Mouse (Mus musculus) left cerebral cortex, adult 2 months (tissue): ENCODE data around the gene Gm5460. TPM values are rescaled to one million over a fixed set of nuclear protein-coding genes. Genes with fewer than 3 reads are reported as not detected.

ENCODE experiments used
- DNase-seq, 2 experiments: peaks; one replicate each; pipeline ENCODE4 v3.0.0; 2021 to 2022; ENCODE audit warnings: low spot score in 2 of 2, mixed read lengths in 1 of 2; ENCODE audit errors: extremely low spot score in 1 of 2
- H3K27ac ChIP-seq: fragments of 200-600 bp; 2 replicates; pipeline ENCODE4 v1.8.1; 2022
- H3K4me3 ChIP-seq: fragments of 200-600 bp; 2 replicates; pipeline ENCODE4 v1.8.1; 2022
- CTCF ChIP-seq: fragments of 200-600 bp; IDR thresholded peaks from 2 replicates; pipeline ENCODE4 v1.8.1; 2022; ENCODE audit warnings: antibody characterized with exemption, mild to moderate bottlenecking, moderate library complexity
- intact Hi-C: fragments of 180-260 bp; cut with DNase I; formaldehyde crosslinking; loops from one replicate; pipeline ENCODE4 v1.15.1; 2025
- total RNA-seq, 2 experiments: library from RNA; stranded (reverse); gene quantifications; 2 replicates each; pipeline ENCODE4 v1.2.3; 2021

Gm5460 gene
- total RNA-seq, 2 experiments from 2014 or later = not detected

DNA sequence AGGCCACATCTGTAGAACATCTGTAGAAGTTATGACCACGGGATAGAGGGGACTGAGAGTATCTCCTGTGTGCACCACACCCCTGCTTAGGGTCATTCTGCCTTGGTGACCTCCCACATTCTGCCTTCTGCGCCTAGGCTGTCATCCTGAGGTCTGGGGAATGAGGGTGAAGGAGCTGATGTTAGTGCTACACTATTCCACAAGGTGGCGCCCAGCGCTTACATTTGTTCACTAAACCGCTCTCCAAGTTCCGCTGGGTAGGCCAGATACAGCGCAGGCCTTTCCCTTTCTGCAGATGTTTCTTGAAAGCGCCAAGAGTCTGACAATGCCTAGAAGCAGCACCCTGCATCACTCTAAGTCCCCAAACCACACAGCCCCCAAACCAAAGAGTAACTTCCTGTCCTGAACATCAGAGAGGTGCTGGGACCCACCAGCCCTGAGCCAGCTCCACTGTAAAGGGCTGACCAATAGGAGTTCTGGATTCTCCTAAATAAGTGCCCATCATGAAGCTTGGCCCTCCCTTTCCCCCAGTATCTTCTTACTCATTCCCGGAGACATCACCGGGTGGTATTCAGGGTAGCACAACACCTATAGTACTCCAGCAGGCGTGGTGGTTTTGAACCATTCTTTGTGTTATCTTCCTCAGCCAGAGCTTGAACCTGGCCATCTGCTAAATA is 63.9 kb downstream of the Gm5460 start:
- no peak overlapping the region for H3K4me3 ChIP-seq
- TF ChIP-seq CTCF = peak; percentile 77
- no peak overlapping the region for H3K27ac ChIP-seq
- peak; percentile 69 to 71 for DNase-seq
- intact Hi-C loops = loop anchor here (1.0 to 10.0 kb wide), 7 partner anchors 25 to 694 kb away; no protein-coding TSS in a partner anchor

GRCm38 (mm10) chr14:34085731-34086130 is 69.2 kb downstream of the Gm5460 start, which contains the start of gene Anxa8:
Gene Anxa8 (plus strand): TSS chr14:34085981.
- no peak for TF ChIP-seq CTCF
- no peak within 1 kb of the TSS for H3K4me3 ChIP-seq
- intact Hi-C loops = loop anchor here (10.0 kb wide), 1 partner anchor 689 kb away; no protein-coding TSS in a partner anchor

GRCm38 (mm10) chr14:34086806-34087205 is 70.2 kb downstream of the Gm5460 start:
- no peak for DNase-seq
- intact Hi-C loops = loop anchor here (10.0 kb wide), 1 partner anchor 688 kb away; no protein-coding TSS in a partner anchor
- Histone ChIP-seq H3K4me3 (no peak overlapping the region), H3K27ac (no peak overlapping the region)
- TF ChIP-seq CTCF = no peak

More at GRCm38 (mm10) chr14:34085731-34086130, 69.2 kb downstream of the Gm5460 start, which contains the start of gene Anxa8:
- DNase-seq = no peak
- H3K27ac ChIP-seq = no peak within 1 kb of the TSS

GRCm38 (mm10) chr14:34087856-34088398 is 71.4 kb downstream of the Gm5460 start:
- Histone ChIP-seq H3K4me3 (no peak overlapping the region), H3K27ac (no peak overlapping the region)
- no peak for TF ChIP-seq CTCF
- intact Hi-C loops = loop anchor here (10.0 kb wide), 1 partner anchor 687 kb away; no protein-coding TSS in a partner anchor
- DNase-seq = no peak

DNA sequence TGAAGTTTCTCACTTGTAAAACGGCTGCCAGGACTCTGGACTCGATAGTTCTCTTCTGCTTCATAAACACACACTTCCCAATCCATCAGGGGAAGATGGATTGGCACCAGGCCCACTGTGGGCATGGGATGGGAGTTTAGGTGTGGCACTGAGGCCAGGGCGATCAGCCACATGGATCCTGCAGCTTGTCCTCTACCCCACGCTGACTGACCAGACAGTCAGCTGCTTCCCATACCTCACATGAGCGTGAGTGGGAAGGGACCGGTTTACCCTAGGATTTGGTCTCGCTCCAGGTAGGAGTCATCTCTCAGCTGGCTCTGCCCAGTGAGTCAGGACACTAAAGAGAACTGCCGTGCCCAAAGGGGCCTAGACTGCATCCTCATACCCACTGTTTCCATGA is 73.2 kb downstream of the Gm5460 start:
- no peak overlapping the region for H3K4me3 ChIP-seq
- intact Hi-C loops = loop anchor here (10.0 kb wide), 1 partner anchor 685 kb away; no protein-coding TSS in a partner anchor
- no peak overlapping the region for H3K27ac ChIP-seq
- DNase-seq = no peak
- no peak for TF ChIP-seq CTCF

- H3K27ac ChIP-seq = no peak overlapping the region
- intact Hi-C loops = no loop called here
- no peak overlapping the region for H3K4me3 ChIP-seq
- no peak for TF ChIP-seq CTCF
- DNase-seq = no peak
Observed at GRCm38 (mm10) chr14:34091475-34091874, 74.9 kb downstream of the Gm5460 start.

DNA sequence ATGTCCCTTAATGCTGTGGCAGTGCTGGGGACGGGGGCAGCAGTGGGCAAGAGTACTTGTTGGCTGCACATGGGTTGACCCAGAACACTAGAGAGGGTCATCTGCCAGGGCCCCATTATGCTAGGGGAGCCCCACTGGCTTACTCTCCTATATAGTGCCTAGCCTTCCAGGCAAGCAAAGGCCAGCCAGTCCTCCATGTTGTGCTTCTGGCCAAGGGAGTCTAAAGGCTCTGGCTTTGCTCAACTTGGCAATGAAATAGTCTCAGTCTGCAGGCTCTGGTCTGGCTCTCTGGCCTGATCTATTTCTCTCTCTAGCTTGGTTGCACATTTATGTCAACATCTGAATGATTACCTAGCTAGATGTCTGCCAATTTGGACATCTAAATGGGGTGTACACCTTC is 76.3 kb downstream of the Gm5460 start:
- no peak for TF ChIP-seq CTCF
- DNase-seq = no peak
- H3K4me3 ChIP-seq = no peak overlapping the region
- intact Hi-C loops = no loop called here
- no peak overlapping the region for H3K27ac ChIP-seq

DNA sequence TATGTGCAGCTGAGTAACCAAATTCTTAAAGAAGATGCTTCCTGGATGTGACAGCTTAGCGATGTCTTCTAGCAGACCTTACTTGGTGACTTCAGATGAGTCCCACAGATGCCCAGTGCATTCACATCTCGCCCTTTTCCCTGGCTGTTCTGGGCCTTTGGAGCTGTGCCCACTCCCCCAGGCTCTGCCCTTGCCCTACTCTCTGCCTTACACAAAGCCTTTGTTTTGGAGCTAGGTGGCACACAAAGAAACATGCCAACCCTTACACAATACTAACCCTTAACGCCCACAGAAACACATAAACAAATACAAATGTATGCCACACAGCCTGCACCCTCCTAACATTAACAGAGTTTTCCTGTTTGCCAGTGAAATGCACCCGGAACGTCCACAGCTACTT is 79.6 kb downstream of the Gm5460 start:
- Histone ChIP-seq H3K27ac (no peak overlapping the region), H3K4me3 (no peak overlapping the region)
- intact Hi-C loops = no loop called here
- no peak for TF ChIP-seq CTCF
- DNase-seq = no peak

Other genes with a start within 250 kb of the Gm5460 start
- gene Gdf10, start 93.2 kb upstream of the Gm5460 start, total RNA-seq = 1 to 10 TPM; 3.2 to 3.6 TPM
- gene Gdf2, start 75.7 kb upstream of the Gm5460 start, total RNA-seq = not detected
- not detected for gene Rbp3, start 62.8 kb upstream of the Gm5460 start, total RNA-seq
- gene Zfp488, start 38.0 kb upstream of the Gm5460 start, total RNA-seq = 1 to 10 TPM; 2.9 to 3.8 TPM
- gene Gm30083, start 1.6 kb upstream of the Gm5460 start, total RNA-seq = not detected
- gene Antxrl, start 35.9 kb downstream of the Gm5460 start, total RNA-seq = not detected
- gene Anxa8, start 69.2 kb downstream of the Gm5460 start, total RNA-seq = under 1 TPM; 0.49 to 0.86 TPM
- gene A630023A22Rik, start 86.0 kb downstream of the Gm5460 start, total RNA-seq = not detected
- not detected for gene Npy4r, start 135.7 kb downstream of the Gm5460 start, total RNA-seq
- gene Gprin2, start 184.9 kb downstream of the Gm5460 start, total RNA-seq = 1 to 10 TPM; 1.7 to 2.8 TPM
- gene Syt15, start 202.8 kb downstream of the Gm5460 start, total RNA-seq = under 1 TPM; 0.28 to 0.29 TPM